Mouse (Mus musculus) heart, embryonic 15.5 days (tissue): ENCODE data around the gene Lrrc4c. TPM values are rescaled to one million over a fixed set of nuclear protein-coding genes. Genes with fewer than 3 reads are reported as not detected.

Experiments
- ATAC-seq: fragments of 200-750 bp; cut with Nextera tagmentation; replicated peaks from 2 replicates; pipeline ENCODE4 v1.8.0; 2017; ENCODE audit warnings: low read depth, moderate TSS enrichment; ENCODE audit not compliant: insufficient number of reproducible peaks, insufficient read depth, low FRiP score
- H3K27ac ChIP-seq: fragments of 300-500 bp; sonication (generic); 2 replicates; pipeline ENCODE4 v1.5.1; 2015; ENCODE audit warnings: mild to moderate bottlenecking, inconsistent platforms
- H3K27me3 ChIP-seq: fragments of 300-500 bp; sonication (generic); 2 replicates; pipeline ENCODE4 v1.6.1; 2015; ENCODE audit warnings: inconsistent platforms
- H3K36me3 ChIP-seq: fragments of 300-500 bp; sonication (generic); 2 replicates; pipeline ENCODE4 v1.6.1; 2015; ENCODE audit warnings: mild to moderate bottlenecking, inconsistent platforms
- H3K4me1 ChIP-seq: fragments of 300-500 bp; sonication (generic); replicated peaks from 2 replicates; pipeline ENCODE4 v1.6.1; 2015; ENCODE audit warnings: inconsistent platforms
- H3K4me2 ChIP-seq: fragments of 300-500 bp; sonication (generic); 2 replicates; pipeline ENCODE4 v1.6.1; 2015; ENCODE audit warnings: inconsistent platforms, mild to moderate bottlenecking, moderate library complexity
- H3K4me3 ChIP-seq: fragments of 300-500 bp; sonication (generic); 2 replicates; pipeline ENCODE4 v1.5.1; 2015; ENCODE audit warnings: mild to moderate bottlenecking, inconsistent platforms
- H3K9ac ChIP-seq: fragments of 300-500 bp; sonication (generic); 2 replicates; pipeline ENCODE4 v1.6.1; 2015; ENCODE audit warnings: mild to moderate bottlenecking, inconsistent platforms
- H3K9me3 ChIP-seq: fragments of 300-500 bp; sonication (generic); replicated peaks from 2 replicates; pipeline ENCODE4 v1.6.1; 2016; ENCODE audit warnings: inconsistent platforms
- WGBS: fragments of 180-500 bp; shearing (Covaris S2); methylation state at CpG from one replicate; pipeline ENCODE4 v1.1.7; 2015; ENCODE audit warnings: mixed read lengths; 5-methylcytosine and 5-hydroxymethylcytosine counted together
- polyA plus RNA-seq: library from polyadenylated mRNA; unstranded; fragments of >200 nt; fragmentation: Nextera tagmentation; extraction: Ambion mirVana; gene quantifications from 2 replicates; pipeline ENCODE4 v1.2.1, GENCODE M21; 2015

Lrrc4c gene
- polyA plus RNA-seq, 1 experiment from 2014 or later = 1.2 TPM

DNA sequence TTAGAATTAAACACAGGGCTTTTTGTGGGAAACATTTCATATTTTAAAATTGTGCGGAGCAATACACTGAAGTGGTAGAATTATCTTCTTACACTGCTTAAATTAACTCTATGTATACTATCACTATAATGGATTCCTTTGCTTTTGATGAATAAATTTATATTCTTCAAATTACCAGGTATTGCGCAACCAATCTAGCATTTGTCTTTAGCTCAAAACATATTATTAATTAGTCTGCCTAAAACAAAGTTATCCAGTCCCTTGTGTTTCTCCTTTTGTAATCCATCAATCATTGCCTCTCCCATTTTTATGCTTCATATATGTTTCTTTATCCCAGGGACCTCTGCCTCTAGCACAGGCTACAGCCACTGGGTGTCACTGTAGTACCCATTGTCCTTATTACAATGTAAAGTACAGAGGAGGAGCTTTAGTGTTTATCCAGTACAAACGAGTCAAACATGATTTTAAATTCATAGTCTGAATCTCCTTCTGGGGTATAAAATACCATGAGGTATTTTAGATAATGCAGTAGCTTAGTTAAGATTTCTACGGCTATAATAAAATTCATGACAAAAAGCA lies 389.9 kb downstream of the Lrrc4c start:
- no peak overlapping the region for H3K27ac ChIP-seq
- H3K36me3 ChIP-seq = no peaks in the 10 kb centered on the region
- no peaks in the 10 kb centered on the region for H3K27me3 ChIP-seq
- no peak overlapping the region for H3K9ac ChIP-seq
- no peak overlapping the region for H3K4me2 ChIP-seq
- H3K4me1 ChIP-seq = no peaks in the 10 kb centered on the region
- H3K4me3 ChIP-seq = no peak overlapping the region
- no peaks in the 10 kb centered on the region for H3K9me3 ChIP-seq
- no peak for ATAC-seq
- 64% methylated on average over 4 of the region's 4 CpGs for WGBS

DNA sequence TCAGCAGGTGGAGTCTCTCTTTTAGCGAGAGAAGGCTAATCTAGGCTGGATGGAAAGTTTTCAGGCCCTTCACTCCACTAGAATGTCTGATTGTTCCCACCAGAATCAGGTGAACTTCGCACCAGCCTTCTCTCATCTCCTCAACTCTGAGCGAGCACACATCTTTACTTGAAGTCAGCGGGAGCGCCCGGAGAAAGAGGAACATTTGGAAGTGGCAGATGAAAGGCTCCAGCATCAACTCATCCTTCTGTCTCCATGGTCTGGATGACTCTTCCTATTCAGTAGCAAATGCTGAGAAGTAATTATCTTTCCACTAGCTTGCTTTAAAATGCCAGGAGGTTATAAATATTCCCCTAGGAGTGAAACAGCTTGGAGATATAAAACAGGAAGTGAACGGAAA lies 396.6 kb downstream of the Lrrc4c start:
- H3K4me3 ChIP-seq = no peak overlapping the region
- 76% methylated on average over 7 of the region's 7 CpGs for WGBS
- no peak overlapping the region for H3K4me2 ChIP-seq
- H3K36me3 ChIP-seq = no peaks in the 10 kb centered on the region
- no peaks in the 10 kb centered on the region for H3K27me3 ChIP-seq
- H3K9me3 ChIP-seq = no peaks in the 10 kb centered on the region
- no peak overlapping the region for H3K9ac ChIP-seq
- ATAC-seq = no peak
- no peak overlapping the region for H3K27ac ChIP-seq
- H3K4me1 ChIP-seq = no peaks in the 10 kb centered on the region

DNA sequence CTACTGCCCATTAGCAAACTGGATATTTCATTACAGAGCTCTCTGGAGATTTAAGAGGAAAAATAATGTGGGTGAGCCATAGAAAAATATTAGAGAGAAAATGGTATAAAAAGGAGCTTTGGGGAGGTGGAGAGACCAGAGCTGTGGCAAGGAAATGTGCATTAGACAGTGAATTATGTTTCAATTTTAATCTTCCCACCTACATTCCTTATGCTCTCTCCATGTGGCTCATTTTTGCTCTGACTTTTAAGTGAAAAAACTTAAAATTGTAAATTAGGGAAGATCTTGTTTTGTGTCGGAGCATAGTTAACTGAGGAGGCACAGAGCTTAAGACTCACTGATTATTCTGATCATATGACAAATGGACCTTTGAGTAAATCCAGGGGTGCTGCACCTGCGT lies 399.4 kb downstream of the Lrrc4c start:
- Histone ChIP-seq H3K4me3 (no peak overlapping the region), H3K9me3 (no peaks in the 10 kb centered on the region), H3K4me2 (no peak overlapping the region), H3K9ac (no peak overlapping the region), H3K27ac (no peak overlapping the region), H3K27me3 (no peaks in the 10 kb centered on the region), H3K36me3 (no peaks in the 10 kb centered on the region), H3K4me1 (no peaks in the 10 kb centered on the region)
- no peak for ATAC-seq
- 72% methylated on average over 2 of the region's 2 CpGs for WGBS

DNA sequence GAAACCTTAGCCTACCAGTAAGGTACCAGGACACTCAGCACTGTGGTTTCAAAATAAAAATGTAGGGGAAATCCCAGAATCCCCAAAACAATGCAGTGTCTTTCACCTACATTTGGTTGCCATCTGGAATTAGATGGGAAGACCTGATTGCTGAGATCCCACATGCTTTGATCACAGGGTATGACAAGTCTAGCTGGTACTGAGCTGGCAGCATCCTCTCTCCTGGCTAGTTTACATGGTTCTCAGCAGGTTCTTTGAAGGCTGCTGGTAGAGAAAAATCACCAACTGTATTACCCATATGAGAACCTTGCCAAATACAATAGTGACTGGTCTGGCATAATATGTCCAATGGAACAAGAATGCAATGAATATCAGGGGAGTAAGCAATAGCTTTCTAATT lies 405.4 kb downstream of the Lrrc4c start:
- Histone ChIP-seq H3K4me2 (no peak overlapping the region), H3K9ac (no peak overlapping the region), H3K4me3 (no peak overlapping the region), H3K36me3 (no peaks in the 10 kb centered on the region), H3K27ac (no peak overlapping the region), H3K27me3 (no peaks in the 10 kb centered on the region), H3K4me1 (no peaks in the 10 kb centered on the region), H3K9me3 (no peaks in the 10 kb centered on the region)
- no peak for ATAC-seq

DNA sequence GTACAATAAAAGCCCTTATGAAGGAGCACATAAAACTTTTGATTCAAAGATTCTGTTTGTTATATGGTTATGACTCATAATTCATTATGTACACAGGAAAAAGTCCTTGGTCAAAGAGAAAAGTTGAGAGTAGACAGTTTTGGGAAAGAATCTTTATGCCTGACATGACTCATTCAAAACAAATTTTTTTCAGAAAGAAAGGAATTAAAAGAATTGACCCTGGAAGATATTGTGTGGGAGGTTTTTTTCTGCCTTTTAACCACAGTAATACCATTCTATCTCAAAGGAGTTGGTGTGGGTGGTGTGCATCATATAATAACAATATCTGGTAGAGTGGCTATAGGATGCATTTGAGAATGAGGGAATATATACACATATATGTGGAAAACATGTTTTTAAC lies 418.1 kb downstream of the Lrrc4c start:
- Histone ChIP-seq H3K27me3 (no peaks in the 10 kb centered on the region), H3K9me3 (no peaks in the 10 kb centered on the region), H3K4me1 (no peaks in the 10 kb centered on the region), H3K4me3 (no peak overlapping the region), H3K9ac (no peak overlapping the region), H3K36me3 (no peaks in the 10 kb centered on the region), H3K27ac (no peak overlapping the region), H3K4me2 (no peak overlapping the region)
- no peak for ATAC-seq

DNA sequence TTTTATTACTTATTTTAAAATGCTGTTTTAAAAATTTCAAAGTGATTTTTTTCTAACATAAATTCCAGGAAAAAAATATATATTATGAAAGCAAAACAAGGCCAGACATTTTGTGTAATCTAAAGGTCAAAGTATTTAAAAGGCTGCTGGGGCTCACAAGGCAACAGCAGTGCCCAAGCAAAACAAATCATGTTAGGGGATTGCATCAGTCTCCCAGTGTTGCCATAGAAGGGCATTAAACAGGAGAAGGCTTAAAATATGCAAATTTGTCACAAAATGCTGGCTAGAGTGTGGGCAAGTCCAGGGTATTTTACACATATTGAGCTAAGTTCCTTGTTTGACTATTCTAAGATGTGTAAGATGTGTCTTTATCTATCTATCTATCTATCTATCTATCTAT lies 437.1 kb downstream of the Lrrc4c start:
- no peaks in the 10 kb centered on the region for H3K36me3 ChIP-seq
- H3K9me3 ChIP-seq = no peaks in the 10 kb centered on the region
- H3K4me2 ChIP-seq = no peak overlapping the region
- H3K9ac ChIP-seq = no peak overlapping the region
- no peak overlapping the region for H3K4me3 ChIP-seq
- no peak overlapping the region for H3K27ac ChIP-seq
- ATAC-seq = no peak
- H3K4me1 ChIP-seq = no peaks in the 10 kb centered on the region
- H3K27me3 ChIP-seq = no peaks in the 10 kb centered on the region

DNA sequence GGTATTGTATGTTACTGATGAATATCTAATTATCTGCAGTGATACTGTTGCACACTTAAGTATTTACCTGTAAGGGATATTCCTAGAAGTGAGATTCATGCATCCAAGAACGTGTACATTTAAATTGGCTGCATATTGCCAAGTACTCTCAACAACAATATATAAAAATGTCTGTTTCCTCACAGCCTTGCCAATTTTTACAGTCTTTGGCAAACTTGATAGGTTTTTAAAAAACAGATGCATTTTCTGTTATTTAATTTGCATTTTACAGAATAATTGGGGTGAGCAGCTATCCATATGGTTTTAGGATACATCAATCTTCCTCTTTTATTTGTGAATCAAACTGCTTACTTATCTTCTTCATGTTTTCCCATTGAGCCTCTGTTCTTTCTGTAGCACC lies 439.7 kb downstream of the Lrrc4c start:
- Histone ChIP-seq H3K4me1 (no peaks in the 10 kb centered on the region), H3K4me2 (no peak overlapping the region), H3K9me3 (no peaks in the 10 kb centered on the region), H3K4me3 (no peak overlapping the region), H3K27me3 (no peaks in the 10 kb centered on the region), H3K36me3 (no peaks in the 10 kb centered on the region), H3K9ac (no peak overlapping the region), H3K27ac (no peak overlapping the region)
- 40% methylated on average over 1 of the region's 1 CpGs for WGBS
- no peak for ATAC-seq

DNA sequence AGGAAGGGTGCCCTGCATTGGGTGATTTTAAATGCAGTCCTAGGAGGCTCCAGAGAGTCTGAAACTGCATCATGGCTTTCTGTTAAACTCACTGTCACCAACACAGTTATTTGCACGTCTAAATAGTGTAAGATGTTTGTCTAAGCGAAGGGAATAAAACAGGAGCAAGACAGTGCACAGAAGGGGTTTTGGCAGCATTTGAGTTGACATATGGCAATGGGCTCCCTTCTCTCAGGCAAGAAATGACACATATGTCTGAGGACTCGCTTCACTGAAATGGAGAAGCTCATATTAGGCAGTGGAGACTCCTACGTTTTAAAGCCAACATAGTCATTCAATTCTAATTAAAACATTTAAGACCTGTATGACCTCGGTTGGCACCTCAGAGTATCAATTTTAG lies 445.6 kb downstream of the Lrrc4c start:
- no peak overlapping the region for H3K27ac ChIP-seq
- WGBS = 71% methylated on average over 5 of the region's 5 CpGs

DNA sequence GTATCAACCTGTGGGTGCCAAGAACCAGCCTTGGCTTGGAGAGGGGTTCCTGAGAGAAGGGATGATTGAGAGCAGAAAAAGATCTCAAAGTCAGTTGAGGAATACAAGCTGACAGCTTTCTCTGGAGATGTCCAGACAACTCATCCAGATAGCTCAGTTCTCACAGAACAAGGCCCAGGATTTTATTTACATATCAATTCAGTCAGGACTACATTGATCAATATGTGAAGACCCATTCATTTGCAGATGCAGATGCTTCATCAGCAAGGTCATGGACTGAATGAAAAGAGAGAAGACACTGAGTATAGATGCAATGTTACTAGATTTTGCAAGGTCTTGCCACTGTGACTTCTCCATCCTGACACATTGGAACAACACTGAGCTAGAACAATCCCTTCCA lies 457.4 kb downstream of the Lrrc4c start:
- Histone ChIP-seq H3K36me3 (no peaks in the 10 kb centered on the region), H3K4me1 (no peaks in the 10 kb centered on the region), H3K9me3 (no peaks in the 10 kb centered on the region), H3K9ac (no peak overlapping the region), H3K4me3 (no peak overlapping the region), H3K4me2 (no peak overlapping the region), H3K27ac (no peak overlapping the region), H3K27me3 (no peaks in the 10 kb centered on the region)
- ATAC-seq = no peak

More for the DNA sequence above, 445.6 kb downstream of the Lrrc4c start:
- ATAC-seq = no peak
- Histone ChIP-seq H3K4me1 (no peaks in the 10 kb centered on the region), H3K4me3 (no peak overlapping the region), H3K36me3 (no peaks in the 10 kb centered on the region), H3K27me3 (no peaks in the 10 kb centered on the region), H3K9ac (no peak overlapping the region), H3K9me3 (no peaks in the 10 kb centered on the region), H3K4me2 (no peak overlapping the region)

DNA sequence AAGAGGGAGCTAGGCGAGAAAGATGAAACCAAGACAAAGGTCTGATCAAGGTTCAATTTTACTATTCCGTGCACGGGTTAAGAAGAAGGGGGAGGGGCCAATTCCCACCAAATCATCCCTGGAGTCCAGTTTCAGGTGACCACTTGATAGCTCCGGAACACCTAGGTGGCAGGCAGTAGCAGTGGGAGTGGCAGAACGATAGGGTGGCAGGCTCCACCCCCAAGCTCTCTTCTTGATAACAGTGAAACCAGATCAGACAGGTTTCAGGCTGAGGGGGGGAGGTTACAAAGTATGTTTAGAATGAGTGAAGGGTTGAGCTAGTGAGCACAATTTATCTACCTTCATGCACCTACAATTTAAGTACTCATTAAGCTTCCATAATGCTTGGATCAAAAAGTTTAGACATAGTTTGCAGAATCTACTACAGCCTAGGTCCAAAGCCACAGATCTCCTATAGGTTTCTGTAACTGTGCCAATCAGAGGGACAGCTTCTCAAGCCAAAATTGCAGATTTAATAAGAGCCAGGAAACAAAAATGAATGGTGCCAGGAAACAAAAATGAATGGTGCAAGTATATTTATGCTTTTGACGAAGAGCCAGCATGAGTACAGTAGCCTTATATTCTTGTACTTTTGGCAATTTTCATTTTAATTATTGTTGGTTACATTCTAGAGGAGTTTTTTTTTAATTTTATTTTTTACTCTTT lies 478.9 kb downstream of the Lrrc4c start:
- Histone ChIP-seq H3K4me1 (no peaks in the 10 kb centered on the region), H3K4me3 (no peak overlapping the region), H3K4me2 (no peak overlapping the region), H3K36me3 (no peaks in the 10 kb centered on the region), H3K27ac (no peak overlapping the region), H3K9ac (no peak overlapping the region), H3K27me3 (no peaks in the 10 kb centered on the region), H3K9me3 (no peaks in the 10 kb centered on the region)
- ATAC-seq = no peak
- 23% methylated on average over 6 of the region's 6 CpGs for WGBS

DNA sequence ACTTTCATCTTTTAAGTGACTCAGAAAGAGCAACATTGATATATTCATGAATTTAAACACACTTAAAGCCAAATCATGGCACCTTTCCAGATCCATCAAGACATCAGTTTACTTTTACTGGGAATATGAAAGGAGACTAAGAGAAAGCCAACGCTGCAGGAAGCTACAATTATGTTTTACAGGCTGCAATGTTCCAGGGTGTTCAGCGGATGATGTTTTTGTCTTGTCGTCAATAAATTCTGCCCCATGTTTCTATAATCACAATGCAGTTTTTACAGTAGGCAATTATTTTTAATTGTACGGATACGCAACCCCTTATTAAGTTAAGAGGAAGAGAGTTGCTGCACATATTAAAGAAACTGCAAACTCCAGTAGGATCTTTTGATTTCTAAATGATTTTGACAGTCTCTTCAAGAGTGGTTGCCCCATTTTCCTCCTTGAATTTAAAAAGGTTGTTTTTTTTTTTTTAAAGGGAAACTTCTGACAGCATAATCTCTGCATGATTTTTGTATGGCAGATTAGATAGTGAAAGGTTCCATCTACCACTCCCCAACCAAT lies 532.9 kb downstream of the Lrrc4c start:
- no peaks in the 10 kb centered on the region for H3K27me3 ChIP-seq
- WGBS = 88% methylated on average over 5 of the region's 5 CpGs
- H3K27ac ChIP-seq = no peak overlapping the region
- ATAC-seq = no peak
- no peak overlapping the region for H3K9ac ChIP-seq
- no peak overlapping the region for H3K4me2 ChIP-seq
- H3K4me1 ChIP-seq = no peaks in the 10 kb centered on the region
- no peaks in the 10 kb centered on the region for H3K36me3 ChIP-seq
- H3K4me3 ChIP-seq = no peak overlapping the region
- no peaks in the 10 kb centered on the region for H3K9me3 ChIP-seq

DNA sequence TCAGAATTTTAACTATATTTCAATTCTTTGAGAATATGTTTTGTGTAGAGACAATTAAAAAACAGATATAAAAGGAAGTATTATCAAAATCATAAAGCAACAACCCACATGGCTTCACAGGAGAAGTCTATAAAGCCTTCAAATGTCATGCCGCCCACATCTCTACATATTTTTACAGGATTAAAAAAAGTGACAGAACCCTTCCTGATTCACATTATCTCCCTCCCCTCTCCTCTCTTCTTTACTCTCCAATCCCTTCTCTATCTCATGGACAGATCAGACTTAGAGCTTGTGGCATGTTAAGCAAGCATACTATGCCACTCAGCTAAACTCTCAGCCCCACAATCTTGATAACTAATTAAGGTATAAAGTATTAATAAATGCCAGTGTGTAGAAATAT lies 535.8 kb downstream of the Lrrc4c start:
- Histone ChIP-seq H3K36me3 (no peaks in the 10 kb centered on the region), H3K4me3 (no peak overlapping the region), H3K9me3 (no peaks in the 10 kb centered on the region), H3K4me1 (no peaks in the 10 kb centered on the region), H3K9ac (no peak overlapping the region), H3K27ac (no peak overlapping the region), H3K27me3 (no peaks in the 10 kb centered on the region), H3K4me2 (no peak overlapping the region)
- no peak for ATAC-seq
- WGBS = 87% methylated on average over 1 of the region's 1 CpGs
